Mouse (Mus musculus) layer of hippocampus, postnatal 25 days (tissue): Measurements from ENCODE around the gene Gm10718. TPM values are rescaled to one million over a fixed set of nuclear protein-coding genes. Genes with fewer than 3 reads are reported as not detected.
"Not testable (repeated sequence)": the region's sequence is repeated elsewhere in the genome, so short reads cannot be mapped to it uniquely, and the experiment has no call there.

ENCODE experiments used
- DNase-seq, 2 experiments: peaks; one replicate each; pipeline ENCODE4 v3.0.0; 2022; ENCODE audit warnings: mixed read lengths in 2 of 2, low spot score in 1 of 2; ENCODE audit errors: extremely low spot score in 1 of 2
- microRNA-seq, 2 experiments: library from miRNA; unstranded; fragments of <30 nt; microRNA quantifications; one replicate each; pipeline ENCODE4 v1.2.0; 2021
- total RNA-seq, 2 experiments: library from RNA; stranded (reverse); gene quantifications; 2 replicates each; pipeline ENCODE4 v1.2.3; 2021

Gm10718 gene
- total RNA-seq, 2 experiments from 2014 or later = 1.3 TPM; not detected in 1

- DNase-seq = peak; percentile 9 to 13
These were observed 1.6 kb downstream of the Gm10718 start, which contains the start of gene Gm10717 for GRCm38 (mm10) chr9:3024912-3025467. TSS of gene Gm10717 (plus strand) at chr9:3025417.

- peak; percentile 33 to 71 for DNase-seq
These were observed 2.3 kb downstream of the Gm10718 start for GRCm38 (mm10) chr9:3025653-3026052.

- not testable (repeated sequence) for DNase-seq
These were observed 2.8 kb downstream of the Gm10718 start for GRCm38 (mm10) chr9:3026136-3026535.

- not testable (repeated sequence) for DNase-seq
These were observed 3.4 kb downstream of the Gm10718 start for GRCm38 (mm10) chr9:3026741-3027140.

GRCm38 (mm10) chr9:3027200-3027599 is 3.9 kb downstream of the Gm10718 start:
- DNase-seq = not testable (repeated sequence)

- DNase-seq = peak in 1 of 2 experiments; percentile 1
These were observed 6.1 kb downstream of the Gm10718 start for GRCm38 (mm10) chr9:3029276-3030000.

DNA sequence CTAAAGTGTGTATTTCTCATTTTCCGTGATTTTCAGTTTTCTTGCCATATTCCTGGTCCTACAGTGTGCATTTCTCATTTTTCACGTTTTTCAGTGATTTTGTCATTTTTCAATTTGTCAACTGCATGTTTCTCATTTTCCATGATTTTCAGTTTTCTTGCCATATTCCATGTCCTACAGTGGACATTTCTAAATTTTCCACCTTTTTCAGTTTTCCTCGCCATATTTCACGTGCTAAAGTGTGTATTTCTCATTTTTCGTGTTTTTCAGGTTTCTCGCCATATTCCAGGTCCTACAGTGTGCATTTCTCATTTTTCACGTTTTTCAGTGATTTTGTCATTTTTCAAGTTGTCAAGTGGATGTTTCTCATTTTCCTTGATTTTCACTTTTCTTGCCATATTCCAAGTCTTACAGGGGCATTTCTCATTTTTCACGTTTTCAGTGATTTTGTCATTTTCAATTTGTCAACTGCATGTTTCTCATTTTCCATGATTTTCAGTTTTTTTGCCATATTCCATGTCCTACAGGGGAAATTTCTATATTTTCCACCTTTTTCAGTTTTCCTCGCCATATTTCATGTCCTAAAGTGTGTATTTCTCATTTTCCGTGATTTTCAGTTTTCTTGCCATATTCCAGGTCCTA is 7.5 kb downstream of the Gm10718 start:
- DNase-seq = not testable (repeated sequence)

DNA sequence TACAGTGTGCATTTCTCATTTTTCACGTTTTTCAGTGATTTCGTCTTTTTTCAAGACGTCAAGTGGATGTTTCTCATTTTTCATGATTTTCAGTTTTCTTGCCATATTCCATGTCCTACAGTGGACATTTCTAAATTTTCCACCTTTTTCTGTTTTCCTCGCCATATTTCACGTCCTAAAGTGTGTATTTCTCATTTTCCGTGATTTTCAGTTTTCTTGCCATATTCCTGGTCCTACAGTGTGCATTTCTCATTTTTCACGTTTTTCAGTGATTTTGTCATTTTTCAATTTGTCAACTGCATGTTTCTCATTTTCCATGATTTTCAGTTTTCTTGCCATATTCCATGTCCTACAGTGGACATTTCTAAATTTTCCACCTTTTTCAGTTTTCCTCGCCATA is 11.0 kb downstream of the Gm10718 start, which contains the start of gene Gm17535:
Gene Gm17535 (plus strand): TSS at position 301 of the 400 bp plus-strand sequence.
- not testable (repeated sequence) for DNase-seq

GRCm38 (mm10) chr9:3036577-3036976 is 13.2 kb downstream of the Gm10718 start, which contains the start of gene Gm10715:
TSS of gene Gm10715 (plus strand) at chr9:3036877.
- DNase-seq = not testable (repeated sequence)

DNA sequence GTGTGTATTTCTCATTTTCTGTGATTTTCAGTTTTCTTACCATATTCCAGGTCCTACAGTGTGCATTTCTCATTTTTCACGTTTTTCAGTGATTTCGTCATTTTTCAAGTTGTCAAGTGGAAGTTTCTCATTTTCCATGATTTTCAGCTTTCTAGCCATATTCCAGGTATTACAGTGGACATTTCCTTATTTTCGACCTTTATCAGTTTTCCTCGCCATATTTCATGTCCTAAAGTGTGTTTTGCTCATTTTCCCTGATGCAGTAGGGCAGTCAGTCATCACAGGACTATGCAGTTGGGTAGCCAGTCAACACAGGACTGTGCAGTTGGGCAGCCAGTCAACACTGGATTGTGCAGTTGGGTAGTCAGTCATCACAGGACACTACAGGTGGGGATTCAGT is 14.8 kb downstream of the Gm10718 start:
- not testable (repeated sequence) for DNase-seq

Small RNA genes lying within 50 kb of the gene (microRNA-seq; reads per million reads assigned to microRNA genes)
- 0 reads per million in 2 experiments for gene Mir101c

Other genes starting within 250 kb of the Gm10718 start
- not detected for gene Gm10722, start 22.6 kb upstream of the Gm10718 start, total RNA-seq
- gene Gm11168, start 20.2 kb upstream of the Gm10718 start, total RNA-seq = not detected
- under 1 TPM in 1 of 2 experiments, not detected in 1; 0.85 TPM for gene Gm10721, start 10.4 kb upstream of the Gm10718 start, total RNA-seq
- not detected for gene Gm10720, start 7.9 kb upstream of the Gm10718 start, total RNA-seq
- under 1 TPM; 0.42 to 0.89 TPM for gene Gm10719, start 6.1 kb upstream of the Gm10718 start, total RNA-seq
- gene Gm10717, start 1.9 kb downstream of the Gm10718 start, total RNA-seq = not detected
- not detected for gene Gm17535, start 11.1 kb downstream of the Gm10718 start, total RNA-seq
- not detected for gene Gm10715, start 13.3 kb downstream of the Gm10718 start, total RNA-seq